Mouse (Mus musculus): ENCODE measurements around the gene Klhl35.

- TF ChIP-seq SRF (IDR thresholded peaks at IDR 0.05; ENCODE audit: control insufficient read depth, insufficient read length, low read depth) (no peak), POLR2A (IDR thresholded peaks at IDR 0.05; ENCODE audit: insufficient read length, low read depth) (no peak)
These were observed 9.7 kb downstream of the Klhl35 start for GRCm38 (mm10) chr7:99475562-99475911.

Measured in myocyte (in vitro differentiated cells).